Mouse (Mus musculus) lung, postnatal 0 days (tissue): ENCODE data around the gene Ace3. TPM values are rescaled to one million over a fixed set of nuclear protein-coding genes. Genes with fewer than 3 reads are reported as not detected.

Experiments
- ATAC-seq: fragments of 200-750 bp; cut with Nextera tagmentation; 2 replicates; pipeline ENCODE4 v1.8.0; 2017; ENCODE audit warnings: moderate library complexity
- DNase-seq: peaks from one replicate; pipeline ENCODE4 v3.0.0-alpha.2; 2016; ENCODE audit warnings: low spot score
- H3K27ac ChIP-seq: fragments of 300-500 bp; sonication (generic); 2 replicates; pipeline ENCODE4 v1.5.1; 2014; ENCODE audit warnings: antibody characterized with exemption, mild to moderate bottlenecking, low read length, mixed read lengths
- H3K27me3 ChIP-seq: fragments of 300-500 bp; sonication (generic); replicated peaks from 2 replicates; pipeline ENCODE4 v1.6.1; 2014; ENCODE audit warnings: low read length, mixed read lengths; ENCODE audit not compliant: insufficient read depth
- H3K36me3 ChIP-seq: fragments of 300-500 bp; sonication (generic); 2 replicates; pipeline ENCODE4 v1.6.1; 2014; ENCODE audit warnings: low read length, mixed read lengths; ENCODE audit not compliant: insufficient read depth
- H3K4me1 ChIP-seq: fragments of 300-500 bp; sonication (generic); 2 replicates; pipeline ENCODE4 v1.6.1; 2014; ENCODE audit warnings: antibody characterized with exemption, low read depth, low read length, mixed read lengths; ENCODE audit not compliant: insufficient read depth
- H3K4me2 ChIP-seq: fragments of 300-500 bp; sonication (generic); replicated peaks from 2 replicates; pipeline ENCODE4 v1.6.1; 2014; ENCODE audit warnings: low read depth, mild to moderate bottlenecking, low read length, moderate library complexity, mixed read lengths
- H3K4me3 ChIP-seq: fragments of 300-500 bp; sonication (generic); 2 replicates; pipeline ENCODE4 v1.5.1; 2014; ENCODE audit warnings: low read depth, low read length
- H3K9ac ChIP-seq: fragments of 300-500 bp; sonication (generic); replicated peaks from 2 replicates; pipeline ENCODE4 v1.6.1; 2014; ENCODE audit warnings: low read depth, mild to moderate bottlenecking
- H3K9me3 ChIP-seq: fragments of 300-500 bp; sonication (generic); 2 replicates; pipeline ENCODE4 v1.6.1; 2016; ENCODE audit warnings: low read length, mixed read lengths
- CTCF ChIP-seq: IDR thresholded peaks from 2 replicates; pipeline ENCODE4 v1.5.1; 2016; ENCODE audit warnings: antibody characterized with exemption, mild to moderate bottlenecking
- EP300 ChIP-seq: IDR thresholded peaks from 2 replicates; pipeline ENCODE4 v1.6.1; 2016; ENCODE audit warnings: antibody characterized with exemption, mild to moderate bottlenecking, control low read depth
- WGBS: fragments of 180-500 bp; shearing (Covaris S2); extraction: QIAGEN DNeasy Blood & Tissue Kit; methylation state at CpG from one replicate; pipeline ENCODE4 v1.1.7; 2014; 5-methylcytosine and 5-hydroxymethylcytosine counted together
- polyA plus RNA-seq: library from polyadenylated mRNA; unstranded; fragments of >200 nt; fragmentation: Nextera tagmentation; extraction: Ambion mirVana; gene quantifications from 2 replicates; pipeline ENCODE4 v1.2.1, GENCODE M21; 2015

Gene Ace3
- polyA plus RNA-seq, 1 experiment from 2014 or later = 2.0 TPM

DNA sequence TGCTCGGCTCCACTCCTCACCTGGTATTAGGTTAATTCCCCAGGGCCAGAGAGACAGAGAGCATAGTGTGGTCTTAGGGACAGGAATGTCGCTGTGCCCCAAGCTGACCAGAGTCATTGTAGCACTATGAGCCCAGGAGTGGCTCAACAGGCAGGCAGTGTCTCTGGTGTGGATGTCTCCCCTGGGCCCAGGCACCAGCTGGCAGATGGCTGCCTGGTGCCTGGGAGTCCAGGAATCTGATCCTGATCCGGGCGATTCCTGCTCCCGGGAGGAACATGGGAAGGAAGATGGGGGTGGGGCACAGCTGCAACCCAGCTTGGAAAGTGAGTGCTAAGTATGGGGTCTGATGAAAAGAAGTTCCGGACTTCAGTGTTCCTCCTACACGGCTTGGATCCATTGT lies 18.2 kb downstream of the Ace3 start:
- Histone ChIP-seq H3K36me3 (no peaks in the 10 kb centered on the region), H3K27me3 (no peaks in the 10 kb centered on the region), H3K4me2 (no peak overlapping the region), H3K9ac (no peak overlapping the region), H3K27ac (no peak overlapping the region), H3K4me3 (no peak overlapping the region), H3K9me3 (no peaks in the 10 kb centered on the region), H3K4me1 (no peaks in the 10 kb centered on the region)
- no peak for ATAC-seq
- no peak for TF ChIP-seq CTCF
- TF ChIP-seq EP300 = no peak
- 47% methylated on average over 7 of the region's 7 CpGs for WGBS
- DNase-seq = no peak

DNA sequence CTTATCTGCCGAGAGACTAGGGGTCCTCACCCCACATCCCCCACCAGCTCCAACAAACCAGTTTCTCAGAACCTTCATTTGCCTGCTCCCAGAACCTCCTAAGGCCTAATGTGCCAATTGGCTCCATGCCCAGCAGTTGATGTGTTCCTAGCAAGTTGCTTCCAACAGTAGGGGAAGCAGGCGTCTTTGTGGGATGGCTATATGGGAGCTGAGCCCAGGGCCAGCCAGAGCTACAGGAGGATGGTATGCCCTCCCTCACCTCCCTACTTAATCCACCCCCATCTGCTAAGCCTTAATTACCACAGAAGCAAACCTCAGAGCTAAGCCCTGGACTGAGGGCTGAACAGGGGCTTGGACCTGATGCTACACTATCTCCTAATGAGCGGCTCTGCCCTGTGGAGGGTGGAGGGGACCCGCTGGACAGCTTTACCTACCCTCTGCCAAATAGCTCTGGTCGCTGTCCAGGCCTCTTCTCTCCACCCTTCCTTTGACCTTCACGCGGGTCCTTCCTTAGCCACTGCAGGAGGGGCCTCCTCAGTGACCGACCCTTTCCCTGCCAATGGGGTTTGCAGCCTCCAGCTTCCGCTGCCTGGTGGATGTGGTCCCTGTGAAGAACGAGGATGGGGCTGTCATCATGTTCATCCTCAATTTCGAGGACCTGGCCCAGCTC lies 19.2 kb downstream of the Ace3 start:
- Histone ChIP-seq H3K9ac (no peak overlapping the region), H3K4me2 (no peak overlapping the region), H3K27ac (no peak overlapping the region), H3K9me3 (no peaks in the 10 kb centered on the region), H3K27me3 (no peaks in the 10 kb centered on the region), H3K4me3 (no peak overlapping the region), H3K4me1 (no peaks in the 10 kb centered on the region), H3K36me3 (no peaks in the 10 kb centered on the region)
- peak; percentile 52 for DNase-seq
- ATAC-seq = no peak
- WGBS = 41% methylated on average over 11 of the region's 11 CpGs
- TF ChIP-seq CTCF (no peak), EP300 (no peak)

DNA sequence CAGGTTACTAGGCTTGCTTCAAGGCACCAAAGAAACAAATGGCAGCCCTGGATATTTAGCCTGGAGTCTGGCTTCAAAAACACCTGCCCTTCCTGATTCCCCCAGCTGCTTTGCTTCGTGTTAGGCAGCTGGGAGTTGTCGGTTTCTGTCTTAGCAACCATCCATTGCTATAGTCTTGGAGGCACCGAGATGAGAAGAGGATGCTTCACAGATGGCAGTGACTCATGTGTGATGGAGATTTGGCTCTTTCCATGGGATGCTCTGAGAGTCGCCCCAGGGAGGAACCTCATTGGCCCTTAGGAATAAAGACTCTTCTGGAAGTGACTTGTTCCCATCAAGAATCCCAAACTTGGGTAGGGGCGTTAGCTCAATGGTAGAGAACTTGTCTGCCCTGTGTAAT lies 22.0 kb downstream of the Ace3 start:
- Histone ChIP-seq H3K4me3 (no peak overlapping the region), H3K4me1 (peaks cover 6% of the 10 kb centered on the region; the same call in 1 of the 2 replicates), H3K36me3 (no peaks in the 10 kb centered on the region), H3K27ac (no peak overlapping the region), H3K9ac (no peak overlapping the region), H3K27me3 (no peaks in the 10 kb centered on the region), H3K9me3 (no peaks in the 10 kb centered on the region), H3K4me2 (no peak overlapping the region)
- 63% methylated on average over 5 of the region's 5 CpGs for WGBS
- no peak for DNase-seq
- ATAC-seq = no peak
- TF ChIP-seq CTCF = no peak
- TF ChIP-seq EP300 = no peak

DNA sequence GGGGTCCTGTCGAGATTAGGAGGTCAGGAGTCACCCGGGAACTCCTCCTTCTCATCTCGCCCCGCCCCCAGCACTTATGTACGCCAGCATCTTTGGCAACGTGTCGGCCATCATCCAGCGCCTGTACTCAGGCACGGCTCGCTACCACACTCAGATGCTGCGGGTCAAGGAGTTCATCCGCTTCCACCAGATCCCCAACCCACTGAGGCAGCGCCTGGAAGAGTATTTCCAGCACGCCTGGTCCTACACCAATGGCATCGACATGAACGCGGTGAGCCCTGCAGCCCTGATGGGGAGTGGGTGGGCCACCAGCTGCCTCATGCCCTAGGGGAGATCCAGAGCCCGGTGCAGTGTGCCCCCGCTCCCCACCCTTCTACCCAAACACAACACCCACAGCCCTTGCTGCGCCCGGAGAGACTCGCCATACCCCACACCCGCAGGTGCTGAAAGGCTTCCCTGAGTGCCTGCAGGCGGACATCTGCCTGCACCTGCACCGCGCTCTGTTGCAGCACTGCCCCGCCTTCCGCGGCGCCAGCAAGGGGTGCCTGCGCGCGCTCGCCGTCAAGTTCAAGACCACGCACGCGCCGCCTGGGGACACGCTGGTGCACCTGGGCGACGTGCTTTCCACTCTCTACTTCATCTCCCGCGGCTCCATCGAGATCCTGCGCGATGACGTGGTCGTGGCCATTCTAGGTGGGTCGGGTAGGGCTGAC lies 25.7 kb downstream of the Ace3 start:
- H3K9ac ChIP-seq = no peak overlapping the region
- DNase-seq (peak; percentile 19), ATAC-seq (peak; percentile 28; the same call in 1 of the 2 replicates)
- WGBS = 2% methylated on average over 48 of the region's 50 CpGs
- H3K36me3 ChIP-seq = no peaks in the 10 kb centered on the region
- no peaks in the 10 kb centered on the region for H3K9me3 ChIP-seq
- peak overlapping the region; percentile 6; the same call in 1 of the 2 replicates for H3K4me3 ChIP-seq
- peaks cover 6% of the 10 kb centered on the region; the same call in 1 of the 2 replicates for H3K4me1 ChIP-seq
- peak overlapping the region; percentile 39 for H3K4me2 ChIP-seq
- no peaks in the 10 kb centered on the region for H3K27me3 ChIP-seq
- TF ChIP-seq CTCF (no peak), EP300 (no peak)
- H3K27ac ChIP-seq = no peak overlapping the region

DNA sequence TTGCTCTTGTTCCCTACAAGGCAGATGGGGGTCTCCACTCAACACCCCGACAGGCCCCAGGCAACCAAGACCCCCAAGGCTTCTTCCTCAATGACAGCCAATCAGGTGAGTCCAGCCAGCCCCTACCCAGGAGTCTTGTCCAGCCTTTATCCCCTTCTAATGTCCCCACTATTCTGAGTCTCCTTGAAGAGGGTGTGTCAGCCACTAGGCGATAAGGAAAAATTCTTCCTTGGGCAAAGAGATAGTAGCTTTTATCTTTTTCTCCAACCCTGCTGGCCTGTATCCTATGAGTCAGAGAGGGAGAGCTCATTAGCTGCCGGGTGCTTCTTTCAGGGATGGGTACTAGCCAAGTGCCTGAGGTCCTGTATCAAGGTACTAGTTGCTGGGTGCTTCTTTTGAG lies 31.3 kb downstream of the Ace3 start:
- WGBS = 63% methylated on average over 3 of the region's 3 CpGs
- Histone ChIP-seq H3K4me3 (no peak overlapping the region), H3K9ac (no peak overlapping the region), H3K36me3 (no peaks in the 10 kb centered on the region), H3K4me2 (no peak overlapping the region), H3K4me1 (no peaks in the 10 kb centered on the region), H3K9me3 (no peaks in the 10 kb centered on the region), H3K27me3 (no peaks in the 10 kb centered on the region), H3K27ac (no peak overlapping the region)
- DNase-seq = no peak
- no peak for TF ChIP-seq EP300
- TF ChIP-seq CTCF = no peak
- no peak for ATAC-seq

DNA sequence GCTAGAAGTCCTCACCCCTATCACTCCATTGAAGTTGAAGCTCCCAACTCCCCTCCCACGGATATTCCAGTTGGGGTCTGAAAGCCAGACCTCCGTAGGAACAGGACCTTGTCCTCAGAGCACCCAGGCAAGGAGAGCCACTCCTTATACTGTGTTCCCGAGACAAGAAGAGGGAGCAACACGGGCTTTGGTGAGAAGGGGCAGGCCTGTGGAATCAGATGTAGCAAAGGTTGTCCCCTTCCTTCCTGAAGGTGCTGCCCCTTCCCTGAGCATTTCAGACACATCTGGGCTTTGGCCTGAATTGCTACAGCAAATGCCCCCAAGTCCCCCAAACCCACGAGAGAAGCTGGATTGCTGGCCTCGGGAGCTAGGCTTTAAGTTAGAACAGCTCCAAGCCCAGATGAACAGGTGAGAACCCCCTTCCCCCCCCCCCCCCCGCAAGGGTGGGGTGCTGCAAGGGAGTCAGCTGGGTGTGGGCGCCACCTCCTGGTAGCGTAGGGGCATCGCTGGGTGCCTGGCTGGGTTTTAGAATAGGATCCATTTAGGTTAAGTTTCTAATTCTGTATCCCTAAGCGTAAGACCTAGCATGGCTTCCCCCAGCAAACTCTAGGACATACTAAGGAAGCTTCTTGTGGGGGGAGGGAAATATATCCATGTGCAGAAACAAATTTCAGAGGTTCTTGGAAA lies 32.1 kb downstream of the Ace3 start:
- peak; percentile 60 for DNase-seq
- Histone ChIP-seq H3K9me3 (no peaks in the 10 kb centered on the region), H3K27ac (no peak overlapping the region), H3K36me3 (no peaks in the 10 kb centered on the region), H3K9ac (no peak overlapping the region), H3K4me3 (no peak overlapping the region), H3K4me2 (no peak overlapping the region), H3K4me1 (no peaks in the 10 kb centered on the region), H3K27me3 (no peaks in the 10 kb centered on the region)
- TF ChIP-seq EP300 (no peak), CTCF (peak; percentile 83)
- ATAC-seq = peak; percentile 57
- WGBS = 37% methylated on average over 10 of the region's 11 CpGs
